ENCODE assay signal across 13 mouse cellular contexts in the genomic region with DNA sequence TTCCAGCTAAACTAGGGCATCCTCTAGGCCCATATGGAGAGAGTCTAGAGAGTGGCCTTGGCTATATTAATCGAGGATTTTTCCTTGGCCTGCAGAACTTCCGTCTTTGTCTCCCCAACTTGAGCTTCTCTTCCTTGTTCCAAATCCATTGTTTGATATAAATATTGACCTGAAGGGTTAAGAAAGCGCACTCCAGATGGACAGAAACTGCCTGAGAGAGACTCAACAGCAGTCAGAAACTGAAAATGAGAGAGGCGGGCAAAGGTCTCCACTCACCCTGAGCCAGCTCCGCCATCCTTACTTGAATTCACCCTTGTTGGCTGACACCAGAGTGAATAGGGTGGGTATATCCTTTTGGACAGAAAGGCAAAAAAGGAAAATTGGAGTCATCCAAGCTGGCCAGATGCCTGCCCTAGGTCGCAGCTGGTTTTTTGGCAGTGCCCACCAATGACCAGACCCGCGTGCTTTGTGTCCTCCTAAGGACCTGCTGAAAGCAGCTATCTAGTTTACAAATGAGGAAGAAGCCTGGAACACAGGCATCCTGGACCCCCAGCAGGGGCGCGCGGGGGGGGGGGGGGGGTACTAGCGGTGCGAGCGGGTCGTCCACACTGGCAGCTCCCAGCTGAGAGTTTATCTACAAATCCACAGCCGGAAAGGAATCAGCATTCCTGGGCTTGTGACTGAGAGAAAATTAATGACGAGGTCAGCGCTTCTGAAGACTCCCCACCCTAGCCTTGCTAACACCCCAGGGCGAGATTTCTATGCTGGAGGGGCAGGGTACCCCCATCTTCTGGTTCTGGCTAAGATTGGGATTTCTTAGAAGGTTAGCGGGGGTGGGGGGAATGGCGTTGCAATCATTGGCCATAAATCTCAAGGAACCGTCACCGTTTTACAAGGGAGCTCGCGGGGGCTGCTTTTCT. TPM values are rescaled to one million over a fixed set of nuclear protein-coding genes. Genes with fewer than 3 reads are reported as not detected.
DNase-seq lines count a peak whose midpoint lies in the region; ATAC-seq and TF ChIP-seq lines count a peak whose summit lies in the region.
"Had no signal": no experiment of that assay in that cellular context is flagged by ENCODE, and none has a peak within 500 bp of the region (broad histone marks: within the 10 kb centered on the region; RNA-seq: fewer than 3 reads in every experiment).

No protein-coding gene starts in this region.

- peaks cover 99% of the 10 kb centered on the region for H3K27me3 ChIP-seq in kidney, embryonic 15.5 days
- H3K27me3 ChIP-seq in intestine, embryonic 14.5 days (replicated peaks; ENCODE audit: control insufficient read depth, insufficient read depth, low read length): peaks cover 74% of the 10 kb centered on the region
- H3K27me3 ChIP-seq in myocyte (ENCODE audit: control insufficient read depth, insufficient read depth, insufficient read length): peaks cover 30% of the 10 kb centered on the region

- H3K27ac ChIP-seq in kidney, embryonic 15.5 days: no peak overlapping the region
- H3K27ac ChIP-seq in intestine, embryonic 14.5 days (ENCODE audit: low read depth): peak overlapping the region; percentile 73
- H3K27ac ChIP-seq: heart, embryonic 15.5 days; midbrain, embryonic 12.5 days had no signal

- no peak for DNase-seq in kidney, postnatal 25 days
- peak; percentile 50 for DNase-seq in NIH3T3 (ENCODE audit: low read depth)
- peak; percentile 70 for DNase-seq in intestine, embryonic 14.5 days (ENCODE audit: low spot score)
- no peak for DNase-seq in layer of hippocampus, adult 11-12 months (ENCODE audit: low spot score)
- DNase-seq in lung, postnatal 4 days: no peak
- DNase-seq: cerebellum, adult 8-10 months; thymus, postnatal 36 days had no signal

- H3K4me3 ChIP-seq in kidney, embryonic 15.5 days (replicated peaks): peak overlapping the region; percentile 24; the same call in 1 of the 2 replicates
- H3K4me3 ChIP-seq in intestine, embryonic 14.5 days (ENCODE audit: low read depth, low read length): peak overlapping the region; percentile 24
- no peak overlapping the region for H3K4me3 ChIP-seq in myocyte
- H3K4me3 ChIP-seq: heart, embryonic 15.5 days; midbrain, embryonic 12.5 days had no signal

- H3K79me2 ChIP-seq in myocyte (ENCODE audit: control insufficient read depth, insufficient read depth): no peaks in the 10 kb centered on the region

- no peaks in the 10 kb centered on the region for H3K36me3 ChIP-seq in kidney, embryonic 15.5 days
- H3K36me3 ChIP-seq in intestine, embryonic 14.5 days (ENCODE audit: control insufficient read depth, insufficient read depth, low read length): no peaks in the 10 kb centered on the region
- no peaks in the 10 kb centered on the region for H3K36me3 ChIP-seq in myocyte (ENCODE audit: control insufficient read depth, insufficient read depth)
- H3K36me3 ChIP-seq: heart, embryonic 15.5 days; midbrain, embryonic 12.5 days had no signal

- H3K4me2 ChIP-seq in kidney, embryonic 15.5 days: peak overlapping the region; percentile 45
- peak overlapping the region; percentile 62 for H3K4me2 ChIP-seq in intestine, embryonic 14.5 days (ENCODE audit: low read length)
- H3K4me2 ChIP-seq in myocyte (ENCODE audit: low read depth): peak overlapping the region; percentile 21
- H3K4me2 ChIP-seq: heart, embryonic 15.5 days; midbrain, embryonic 12.5 days had no signal

- ATAC-seq in kidney, embryonic 15.5 days (replicated peaks; ENCODE audit: low FRiP score): no peak
- ATAC-seq in intestine, embryonic 14.5 days (replicated peaks; ENCODE audit: low FRiP score, low TSS enrichment, low read depth): peak; percentile 21; the same call in 1 of the 2 replicates
- ATAC-seq: activated CD4-positive, CD25-positive, alpha-beta regulatory T cell, adult 4 months; inflammation-experienced regulatory T-cells, adult 6 months had no signal

- no peaks in the 10 kb centered on the region for H3K9me3 ChIP-seq in kidney, embryonic 15.5 days (replicated peaks)
- no peaks in the 10 kb centered on the region for H3K9me3 ChIP-seq in intestine, embryonic 14.5 days (ENCODE audit: control insufficient read depth, low read length)
- H3K9me3 ChIP-seq: heart, embryonic 15.5 days; midbrain, embryonic 12.5 days had no signal

- no peak overlapping the region for H3K9ac ChIP-seq in kidney, embryonic 15.5 days
- H3K9ac ChIP-seq in intestine, embryonic 14.5 days (ENCODE audit: low read length): peak overlapping the region; percentile 30
- H3K9ac ChIP-seq: heart, embryonic 15.5 days; midbrain, embryonic 12.5 days had no signal

- H3K4me1 ChIP-seq in kidney, embryonic 15.5 days: peaks cover 21% of the 10 kb centered on the region
- H3K4me1 ChIP-seq in intestine, embryonic 14.5 days (replicated peaks; ENCODE audit: control insufficient read depth, insufficient read depth, low read length): peaks cover 36% of the 10 kb centered on the region

- no peak for TF ChIP-seq POLR2A in myocyte (IDR thresholded peaks at IDR 0.05; ENCODE audit: insufficient read length, low read depth)

- no peak overlapping the region for H3ac ChIP-seq in myocyte (ENCODE audit: control insufficient read depth, insufficient read length)

- 3% methylated on average over 24 of the region's 25 CpGs for WGBS in kidney, embryonic 15.5 days
- 9% methylated on average over 23 of the region's 25 CpGs for WGBS in intestine, embryonic 14.5 days

TF ChIP-seq in myocyte, 11 proteins besides CTCF, POLR2A, EP300 and RAD21:
- TF ChIP-seq CEBPB (IDR thresholded peaks at IDR 0.05; ENCODE audit: insufficient read depth, poor library complexity, severe bottlenecking) (no peak), SRF (IDR thresholded peaks at IDR 0.05; ENCODE audit: control insufficient read depth, insufficient read length, low read depth) (no peak), REST (IDR thresholded peaks at IDR 0.05; ENCODE audit: insufficient read depth, insufficient read length) (no peak), USF1 (IDR thresholded peaks at IDR 0.05; ENCODE audit: low read depth) (no peak), POLR2AphosphoS2 (IDR thresholded peaks at IDR 0.05; ENCODE audit: insufficient read length, low read depth) (no peak), TCF12 (IDR thresholded peaks at IDR 0.05; ENCODE audit: insufficient read depth, poor library complexity, severe bottlenecking) (no peak)

RNA-seq across cellular contexts. Expression of gene Nkx2-3, which starts 13.1 kb away (rescaled TPM):
- 0.26 and 0.48 TPM in 2 replicates for polyA plus RNA-seq in kidney, embryonic 15.5 days (2015; fragmentation: Nextera tagmentation; extraction: Ambion mirVana)
- polyA plus RNA-seq in intestine, embryonic 14.5 days (2014; fragmentation: Nextera tagmentation; extraction: Ambion mirVana): 82.3 and 83.9 TPM in 2 replicates
- polyA plus RNA-seq in myocyte (2012; fragmentation: generic; extraction: Trizol): not detected
- polyA plus RNA-seq: activated CD4-positive, CD25-positive, alpha-beta regulatory T cell, adult 4 months; heart, embryonic 15.5 days; inflammation-experienced regulatory T-cells, adult 6 months had no signal

Comparison
In these comparisons a context has a peak if more than half of its experiments do, and no peak if none do; other contexts are left out.
1. DNase-seq: peak in NIH3T3 (single experiment) and intestine, embryonic 14.5 days (single experiment); none in kidney, postnatal 25 days (0 of 2), layer of hippocampus, adult 11-12 months (single experiment) and lung, postnatal 4 days (0 of 2).
2. RNA of gene Nkx2-3, which starts 13.1 kb away (polyA plus RNA-seq): 82.3 to 83.9 TPM in intestine, embryonic 14.5 days; 0.26 to 0.48 TPM in kidney, embryonic 15.5 days and not detected in myocyte (single experiment); every median in the first group is over 10 times any median in the second.
3. Peak in every context shown above with its lines, with median percentiles within 50 percentile points of each other: H3K4me2 ChIP-seq.